Comparison of ENCODE assay signal across 18 mouse cellular contexts in genomic region chr2:128087798-128088545, GRCm38 (mm10).
"Had no signal": no experiment of that assay in that cellular context is flagged by ENCODE, and none has a peak within 500 bp of the region (broad histone marks: within the 10 kb centered on the region; RNA-seq: fewer than 3 reads in every experiment).

No protein-coding gene starts in this region.

- DNase-seq: kidney, adult 18-20 months; kidney, postnatal 14 days; layer of hippocampus, adult 9-11 months; liver; lung, adult 18-20 months; lung, postnatal 10 days; lung, postnatal 4 days; thymus, adult 18-20 months; thymus, postnatal 14 days had no signal

- H3K27me3 ChIP-seq: limb, embryonic 13.5 days; liver, embryonic 12.5 days; liver, embryonic 15.5 days; lung, embryonic 15.5 days; midbrain, embryonic 12.5 days; midbrain, embryonic 15.5 days had no signal

- ATAC-seq: liver, embryonic 12.5 days; midbrain, embryonic 15.5 days had no signal

- H3K27ac ChIP-seq: layer of hippocampus, adult 2 months; limb, embryonic 10.5 days; limb, embryonic 13.5 days; liver, embryonic 12.5 days; liver, embryonic 15.5 days; lung, embryonic 15.5 days; midbrain, embryonic 12.5 days; midbrain, embryonic 15.5 days had no signal

- H3K9ac ChIP-seq: limb, embryonic 13.5 days; liver, embryonic 12.5 days; liver, embryonic 15.5 days; lung, embryonic 15.5 days; midbrain, embryonic 12.5 days; midbrain, embryonic 15.5 days had no signal

- H3K4me1 ChIP-seq: lung, embryonic 15.5 days had no signal

- H3K36me3 ChIP-seq: limb, embryonic 10.5 days; limb, embryonic 13.5 days; liver, embryonic 12.5 days; liver, embryonic 15.5 days; lung, embryonic 15.5 days; midbrain, embryonic 12.5 days; midbrain, embryonic 15.5 days had no signal

- H3K9me3 ChIP-seq: limb, embryonic 10.5 days; limb, embryonic 13.5 days; liver, embryonic 12.5 days; liver, embryonic 15.5 days; lung, embryonic 15.5 days; midbrain, embryonic 12.5 days; midbrain, embryonic 15.5 days had no signal

- H3K4me2 ChIP-seq: limb, embryonic 13.5 days; liver, embryonic 12.5 days; liver, embryonic 15.5 days; lung, embryonic 15.5 days; midbrain, embryonic 12.5 days; midbrain, embryonic 15.5 days had no signal

- H3K4me3 ChIP-seq: layer of hippocampus, adult 2 months; limb, embryonic 10.5 days; limb, embryonic 13.5 days; liver, embryonic 12.5 days; liver, embryonic 15.5 days; lung, embryonic 15.5 days; midbrain, embryonic 12.5 days; midbrain, embryonic 15.5 days; myocyte had no signal
